ENCODE assay signal across 13 mouse cellular contexts in the genomic region with DNA sequence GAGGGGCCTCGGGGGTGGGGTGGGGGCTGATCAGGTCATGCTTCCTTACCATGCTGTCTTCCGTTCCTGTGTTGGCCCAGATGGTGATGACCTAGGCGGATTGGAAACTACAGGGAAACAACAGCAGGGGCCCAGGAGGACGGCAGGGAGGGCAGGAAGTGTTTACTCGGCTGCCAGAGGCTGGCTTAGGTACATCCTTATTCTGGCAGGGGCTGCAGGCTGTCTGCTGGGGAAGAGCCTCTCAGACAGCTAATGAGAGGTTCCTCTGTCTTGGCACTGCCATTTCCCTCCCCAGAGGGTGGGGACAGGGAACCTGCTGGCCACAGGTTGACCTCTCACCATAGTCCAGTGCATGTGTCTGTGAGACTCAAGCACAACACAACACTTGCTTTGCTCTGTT.
DNase-seq lines count a peak whose midpoint lies in the region; ATAC-seq and TF ChIP-seq lines count a peak whose summit lies in the region.
"Had no signal": no experiment of that assay in that cellular context is flagged by ENCODE, and none has a peak within 500 bp of the region (broad histone marks: within the 10 kb centered on the region; RNA-seq: fewer than 3 reads in every experiment).

No protein-coding gene starts in this region.

- H3K4me1 ChIP-seq in liver, embryonic 14.5 days (replicated peaks; ENCODE audit: control insufficient read depth in 2 of 2, insufficient read depth in 2 of 2, low read length in 1 of 2): no peaks in the 10 kb centered on the region; a peak in 1 of 4 replicates
- 0 out of 2 replicates have a peak, but pooled peaks cover 3% of the 10 kb centered on the region for H3K4me1 ChIP-seq in liver, embryonic 11.5 days (replicated peaks; ENCODE audit: control insufficient read depth, insufficient read depth, low read length)
- H3K4me1 ChIP-seq in kidney, embryonic 14.5 days (ENCODE audit: control insufficient read depth, insufficient read depth, low read length): no peaks in the 10 kb centered on the region; the same call in none of the 2 replicates
- no peaks in the 10 kb centered on the region for H3K4me1 ChIP-seq in stomach, embryonic 15.5 days

- H3K9ac ChIP-seq in liver, embryonic 14.5 days (replicated peaks): no peak overlapping the region
- H3K9ac ChIP-seq in liver, embryonic 11.5 days (ENCODE audit: low read depth, low read length): no peak overlapping the region
- H3K9ac ChIP-seq in kidney, embryonic 14.5 days (ENCODE audit: low read depth, low read length): no peak overlapping the region
- no peak overlapping the region for H3K9ac ChIP-seq in stomach, embryonic 15.5 days
- H3K9ac ChIP-seq: midbrain, embryonic 13.5 days had no signal

- no peak for TF ChIP-seq CTCF in liver, embryonic 14.5 days (IDR thresholded peaks at IDR 0.05; ENCODE audit: low read depth)

- 13% methylated on average over 5 of the region's 5 CpGs for WGBS in liver, embryonic 14.5 days (ENCODE audit: insufficient replicate concordance)
- WGBS in liver, embryonic 11.5 days: 12% methylated on average over 5 of the region's 5 CpGs
- WGBS in kidney, embryonic 14.5 days: 20% methylated on average over 5 of the region's 5 CpGs
- 23% methylated on average over 5 of the region's 5 CpGs for WGBS in stomach, embryonic 15.5 days

- no peak overlapping the region for H3K4me3 ChIP-seq in liver, embryonic 14.5 days (ENCODE audit: insufficient read depth in 1 of 2, low read depth in 2 of 2, low read length in 2 of 2)
- no peak overlapping the region for H3K4me3 ChIP-seq in liver, embryonic 11.5 days (ENCODE audit: low read depth, low read length)
- H3K4me3 ChIP-seq in kidney, embryonic 14.5 days (ENCODE audit: low read length): no peak overlapping the region
- H3K4me3 ChIP-seq in stomach, embryonic 15.5 days (replicated peaks): no peak overlapping the region
- H3K4me3 ChIP-seq: midbrain, embryonic 13.5 days had no signal

- H3K9me3 ChIP-seq in liver, embryonic 14.5 days (ENCODE audit: control insufficient read depth, low read length): no peaks in the 10 kb centered on the region
- no peaks in the 10 kb centered on the region for H3K9me3 ChIP-seq in liver, embryonic 11.5 days (ENCODE audit: control insufficient read depth, low read length)
- no peaks in the 10 kb centered on the region for H3K9me3 ChIP-seq in kidney, embryonic 14.5 days (ENCODE audit: control insufficient read depth, low read length)
- H3K9me3 ChIP-seq in stomach, embryonic 15.5 days: no peaks in the 10 kb centered on the region
- H3K9me3 ChIP-seq: midbrain, embryonic 13.5 days had no signal

- 0 out of 2 replicates have a peak, but pooled peaks have one; percentile 13 for ATAC-seq in liver, embryonic 14.5 days (ENCODE audit: insufficient read depth)
- no peak for ATAC-seq in liver, embryonic 11.5 days (replicated peaks; ENCODE audit: low FRiP score)
- no peak for ATAC-seq in kidney, embryonic 14.5 days (ENCODE audit: low FRiP score, low TSS enrichment)
- ATAC-seq in stomach, embryonic 15.5 days (ENCODE audit: insufficient read depth, low FRiP score, low read depth): 0 out of 2 replicates have a peak, but pooled peaks have one; percentile 11
- ATAC-seq: midbrain, embryonic 13.5 days; Patski had no signal

- peak; percentile 34 for DNase-seq in adrenal gland, postnatal 10 days
- no peak for DNase-seq in adrenal gland, postnatal 4 days (ENCODE audit: low spot score in 2 of 2)
- DNase-seq in liver, embryonic 14.5 days (ENCODE audit: low read depth in 3 of 3, low spot score in 3 of 3): no peak
- DNase-seq in liver, embryonic 11.5 days (ENCODE audit: low spot score): no peak
- DNase-seq in urinary bladder, postnatal 4 days (ENCODE audit: low spot score in 2 of 2): no peak
- no peak for DNase-seq in layer of hippocampus, postnatal 36 days
- DNase-seq: gastrocnemius, postnatal 14 days; right cerebral cortex, adult 18-20 months; thymus, postnatal 4 days had no signal

- no peak overlapping the region for H3K4me2 ChIP-seq in liver, embryonic 14.5 days (ENCODE audit: low read depth)
- no peak overlapping the region for H3K4me2 ChIP-seq in liver, embryonic 11.5 days
- no peak overlapping the region for H3K4me2 ChIP-seq in kidney, embryonic 14.5 days (replicated peaks; ENCODE audit: low read depth, low read length)
- H3K4me2 ChIP-seq in stomach, embryonic 15.5 days: no peak overlapping the region
- H3K4me2 ChIP-seq: midbrain, embryonic 13.5 days had no signal

- H3K27ac ChIP-seq in liver, embryonic 14.5 days: no peak overlapping the region
- no peak overlapping the region for H3K27ac ChIP-seq in liver, embryonic 11.5 days (ENCODE audit: low read depth, low read length)
- 0 out of 2 replicates have a peak overlapping the region, but pooled peaks have one; percentile 21 for H3K27ac ChIP-seq in kidney, embryonic 14.5 days (ENCODE audit: low read depth, low read length)
- H3K27ac ChIP-seq in stomach, embryonic 15.5 days: no peak overlapping the region
- H3K27ac ChIP-seq: midbrain, embryonic 13.5 days had no signal

- no peaks in the 10 kb centered on the region for H3K36me3 ChIP-seq in liver, embryonic 14.5 days (replicated peaks; ENCODE audit: control insufficient read depth, insufficient read depth, low read depth)
- no peaks in the 10 kb centered on the region for H3K36me3 ChIP-seq in liver, embryonic 11.5 days (ENCODE audit: control insufficient read depth, insufficient read depth, low read length)
- no peaks in the 10 kb centered on the region for H3K36me3 ChIP-seq in kidney, embryonic 14.5 days (ENCODE audit: control insufficient read depth, insufficient read depth, low read length)
- H3K36me3 ChIP-seq in stomach, embryonic 15.5 days: no peaks in the 10 kb centered on the region
- H3K36me3 ChIP-seq: midbrain, embryonic 13.5 days had no signal

- TF ChIP-seq EP300 in liver, embryonic 14.5 days (IDR thresholded peaks at IDR 0.05; ENCODE audit: low read depth): no peak

- no peaks in the 10 kb centered on the region for H3K27me3 ChIP-seq in liver, embryonic 14.5 days (ENCODE audit: control insufficient read depth, insufficient read depth, low read length)
- no peaks in the 10 kb centered on the region for H3K27me3 ChIP-seq in liver, embryonic 11.5 days (replicated peaks; ENCODE audit: control insufficient read depth, insufficient read depth, low read length)
- H3K27me3 ChIP-seq in kidney, embryonic 14.5 days (ENCODE audit: control insufficient read depth, insufficient read depth, low read length): no peaks in the 10 kb centered on the region
- H3K27me3 ChIP-seq in stomach, embryonic 15.5 days (replicated peaks): no peaks in the 10 kb centered on the region
- H3K27me3 ChIP-seq: midbrain, embryonic 13.5 days; Patski had no signal

Comparison
In these comparisons a context has a peak if more than half of its experiments do, and no peak if none do; other contexts are left out.
1. ATAC-seq: peak in liver, embryonic 14.5 days (single experiment) and stomach, embryonic 15.5 days (single experiment); none in liver, embryonic 11.5 days (single experiment) and kidney, embryonic 14.5 days (single experiment).